Comparison of ENCODE assay signal across 9 mouse cellular contexts in the genomic region with DNA sequence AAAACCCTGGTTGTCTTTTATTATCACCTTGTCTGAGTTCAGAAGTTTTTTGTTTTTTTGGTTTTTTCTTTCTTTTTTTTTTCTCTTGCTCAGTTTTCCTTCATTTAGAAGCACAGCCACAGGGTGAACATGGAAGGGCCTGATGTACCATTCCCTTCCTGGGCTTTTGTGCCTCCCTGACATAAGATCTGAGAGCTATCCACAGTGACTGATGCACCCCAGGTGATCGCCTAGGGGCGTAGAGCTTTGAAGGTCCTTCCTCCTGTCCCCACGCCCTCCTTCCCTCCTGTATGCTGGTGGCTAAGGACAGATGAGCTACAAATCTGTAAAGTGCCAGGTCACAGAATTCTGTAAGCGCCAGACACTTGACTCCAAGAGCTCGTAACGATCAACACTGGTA.
DNase-seq lines count a peak whose midpoint lies in the region; ATAC-seq and TF ChIP-seq lines count a peak whose summit lies in the region.
"Had no signal": no experiment of that assay in that cellular context is flagged by ENCODE, and none has a peak within 500 bp of the region (broad histone marks: within the 10 kb centered on the region; RNA-seq: fewer than 3 reads in every experiment).

No protein-coding gene starts in this region.

- peak overlapping the region; percentile 87 for H3K27ac ChIP-seq in hindbrain, embryonic 10.5 days
- H3K27ac ChIP-seq in hindbrain, postnatal 0 days, result no peak overlapping the region; the same call in 1 of the 2 replicates
- peak overlapping the region; percentile 64 for H3K27ac ChIP-seq in forebrain, embryonic 15.5 days (replicated peaks)
- peak overlapping the region; percentile 77 for H3K27ac ChIP-seq in midbrain, embryonic 13.5 days

- DNase-seq in hindbrain, embryonic 10.5 days (ENCODE audit: low spot score), result no peak
- no peak for DNase-seq in hindbrain, postnatal 0 days (ENCODE audit: low spot score)
- peak; percentile 27 for DNase-seq in brain, embryonic 14.5 days (ENCODE audit: low read depth)
- no peak for DNase-seq in adipocyte (ENCODE audit: low spot score)
- no peak for DNase-seq in right cerebral cortex, postnatal 4 days
- no peak for DNase-seq in adrenal gland, adult 18-20 months (ENCODE audit: low spot score in 2 of 2)

- TF ChIP-seq CTCF in hindbrain, postnatal 0 days (IDR thresholded peaks at IDR 0.05; ENCODE audit: low read depth), result no peak
- TF ChIP-seq CTCF in brain, embryonic 14.5 days (IDR thresholded peaks at IDR 0.05; ENCODE audit: borderline replicate concordance, extremely low read depth, insufficient read depth, insufficient read length), result no peak

- H3K4me1 ChIP-seq in hindbrain, embryonic 10.5 days (replicated peaks), result peaks cover 21% of the 10 kb centered on the region
- peaks cover 7% of the 10 kb centered on the region for H3K4me1 ChIP-seq in hindbrain, postnatal 0 days (ENCODE audit: insufficient read depth, low read length)
- peaks cover 12% of the 10 kb centered on the region for H3K4me1 ChIP-seq in forebrain, embryonic 15.5 days
- peaks cover 18% of the 10 kb centered on the region for H3K4me1 ChIP-seq in midbrain, embryonic 13.5 days (replicated peaks)

- no peak overlapping the region for H3K9ac ChIP-seq in hindbrain, postnatal 0 days (replicated peaks; ENCODE audit: low read length)
- H3K9ac ChIP-seq in forebrain, embryonic 15.5 days (replicated peaks), result 0 out of 2 replicates have a peak overlapping the region, but pooled peaks have one; percentile 27
- no peak overlapping the region for H3K9ac ChIP-seq in midbrain, embryonic 13.5 days (replicated peaks)

- H3K36me3 ChIP-seq in hindbrain, embryonic 10.5 days, result no peaks in the 10 kb centered on the region
- H3K36me3 ChIP-seq in hindbrain, postnatal 0 days (ENCODE audit: insufficient read depth, low read length), result no peaks in the 10 kb centered on the region
- no peaks in the 10 kb centered on the region for H3K36me3 ChIP-seq in forebrain, embryonic 15.5 days
- H3K36me3 ChIP-seq in midbrain, embryonic 13.5 days, result no peaks in the 10 kb centered on the region

- no peak for TF ChIP-seq POLR2A in brain, embryonic 14.5 days (IDR thresholded peaks at IDR 0.05; ENCODE audit: borderline replicate concordance, extremely low read depth, insufficient read depth, insufficient read length, poor library complexity, severe bottlenecking)

- no peak overlapping the region for H3K4me2 ChIP-seq in hindbrain, postnatal 0 days (ENCODE audit: low read depth, low read length)
- H3K4me2 ChIP-seq in forebrain, embryonic 15.5 days (replicated peaks), result no peak overlapping the region
- H3K4me2 ChIP-seq in midbrain, embryonic 13.5 days (replicated peaks), result no peak overlapping the region

- WGBS in hindbrain, embryonic 10.5 days, result 61% methylated on average over 6 of the region's 6 CpGs
- 50% methylated on average over 6 of the region's 6 CpGs for WGBS in hindbrain, postnatal 0 days
- WGBS in forebrain, embryonic 15.5 days, result 53% methylated on average over 6 of the region's 6 CpGs
- WGBS in midbrain, embryonic 13.5 days, result 69% methylated on average over 6 of the region's 6 CpGs

- H3K9me3 ChIP-seq in hindbrain, embryonic 10.5 days, result no peaks in the 10 kb centered on the region
- no peaks in the 10 kb centered on the region for H3K9me3 ChIP-seq in hindbrain, postnatal 0 days (ENCODE audit: low read length)
- H3K9me3 ChIP-seq in forebrain, embryonic 15.5 days, result no peaks in the 10 kb centered on the region
- no peaks in the 10 kb centered on the region for H3K9me3 ChIP-seq in midbrain, embryonic 13.5 days
- H3K9me3 ChIP-seq: megakaryocyte, embryonic 14.5 days had no signal

- ATAC-seq in hindbrain, postnatal 0 days, result no peak
- ATAC-seq in forebrain, embryonic 15.5 days (replicated peaks), result no peak
- ATAC-seq in midbrain, embryonic 13.5 days, result no peak

- H3K27me3 ChIP-seq in hindbrain, embryonic 10.5 days (ENCODE audit: insufficient read depth, poor library complexity, severe bottlenecking), result no peaks in the 10 kb centered on the region
- H3K27me3 ChIP-seq in hindbrain, postnatal 0 days (ENCODE audit: insufficient read depth, low read length), result no peaks in the 10 kb centered on the region
- H3K27me3 ChIP-seq in forebrain, embryonic 15.5 days, result no peaks in the 10 kb centered on the region
- H3K27me3 ChIP-seq in midbrain, embryonic 13.5 days, result no peaks in the 10 kb centered on the region

- no peak overlapping the region for H3K4me3 ChIP-seq in hindbrain, embryonic 10.5 days
- no peak overlapping the region for H3K4me3 ChIP-seq in hindbrain, postnatal 0 days (ENCODE audit: low read length)
- no peak overlapping the region for H3K4me3 ChIP-seq in forebrain, embryonic 15.5 days
- no peak overlapping the region for H3K4me3 ChIP-seq in midbrain, embryonic 13.5 days (replicated peaks)
- H3K4me3 ChIP-seq: megakaryocyte, embryonic 14.5 days had no signal
